Mouse (Mus musculus) bone marrow, adult 2 months (tissue): ENCODE data around the gene Casz1.

ENCODE experiments used
- CTCF ChIP-seq: fragments of 200-500 bp; IDR thresholded peaks from 2 replicates; pipeline ENCODE4 v1.5.1; 2011; ENCODE audit warnings: low read length, control low read depth; ENCODE audit not compliant: control insufficient read depth, insufficient read depth
- POLR2A ChIP-seq: fragments of 200-500 bp; IDR thresholded peaks from 2 replicates; pipeline ENCODE4 v1.6.1; 2011; ENCODE audit warnings: low read depth, mild to moderate bottlenecking, control low read depth, low read length, borderline replicate concordance; ENCODE audit not compliant: control insufficient read depth

DNA sequence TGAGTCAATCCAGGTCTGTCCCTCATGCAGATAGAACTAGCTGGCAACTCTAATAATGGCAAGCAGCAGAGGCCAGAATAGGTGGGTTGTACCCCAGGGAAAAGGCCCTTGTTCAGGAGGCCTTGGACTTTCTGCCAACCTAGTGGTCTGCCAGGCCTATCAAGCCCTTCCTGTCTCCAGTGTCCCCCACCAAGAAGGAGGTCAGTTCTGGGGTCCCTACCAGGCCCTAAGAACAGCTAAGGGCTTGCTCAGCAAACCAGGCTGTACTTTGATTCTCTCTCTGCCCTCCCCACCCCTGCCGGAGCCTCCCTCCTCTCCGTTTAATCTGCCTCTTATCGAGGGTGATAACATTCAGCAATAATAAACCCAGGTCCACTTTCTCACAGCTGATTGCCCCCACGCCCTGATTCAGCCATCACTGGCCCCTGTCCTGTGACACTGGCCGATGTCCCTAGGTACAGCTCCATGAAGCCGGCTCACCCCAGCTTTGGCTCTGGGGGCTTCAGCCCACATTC lies 19.1 kb upstream of the Casz1 start:
- TF ChIP-seq POLR2A (no peak), CTCF (no peak)
